ENCODE assay signal across 14 mouse cellular contexts in genomic region chr13:117765487-117765886, GRCm38 (mm10).
A peak's percentile ranks its signal among the peaks of the same experiment; 100 is the strongest.
DNase-seq lines count a peak whose midpoint lies in the region; ATAC-seq and TF ChIP-seq lines count a peak whose summit lies in the region.
"Had no signal": no experiment of that assay in that cellular context is flagged by ENCODE, and none has a peak within 500 bp of the region (broad histone marks: within the 10 kb centered on the region; RNA-seq: fewer than 3 reads in every experiment).

No protein-coding gene starts in this region.

- no peaks in the 10 kb centered on the region for H3K9me3 ChIP-seq in hindbrain, postnatal 0 days (ENCODE audit: low read length)
- H3K9me3 ChIP-seq: limb, embryonic 12.5 days; neural tube, embryonic 12.5 days had no signal

- H3K27me3 ChIP-seq in hindbrain, postnatal 0 days (ENCODE audit: insufficient read depth, low read length): no peaks in the 10 kb centered on the region
- H3K27me3 ChIP-seq: limb, embryonic 12.5 days; neural tube, embryonic 12.5 days had no signal

- intact Hi-C loops in left cerebral cortex, postnatal 36 days (cut with DNase I): no loop called here

- TF ChIP-seq CTCF in hindbrain, postnatal 0 days (IDR thresholded peaks at IDR 0.05; ENCODE audit: low read depth): no peak

- no peak overlapping the region for H3K4me3 ChIP-seq in hindbrain, postnatal 0 days (ENCODE audit: low read length)
- H3K4me3 ChIP-seq: erythroblast, embryonic 14.5 days; heart, adult 2 months; limb, embryonic 12.5 days; neural tube, embryonic 12.5 days had no signal

- no peak overlapping the region for H3K9ac ChIP-seq in hindbrain, postnatal 0 days (replicated peaks; ENCODE audit: low read length)
- H3K9ac ChIP-seq: limb, embryonic 12.5 days; neural tube, embryonic 12.5 days had no signal

- ATAC-seq in hindbrain, postnatal 0 days: peak; percentile 84
- ATAC-seq: activated CD4-positive, CD25-positive, alpha-beta regulatory T cell, adult 4 months had no signal

- H3K27ac ChIP-seq in hindbrain, postnatal 0 days: no peak overlapping the region
- H3K27ac ChIP-seq: heart, adult 2 months; limb, embryonic 12.5 days; neural tube, embryonic 12.5 days had no signal

- WGBS in hindbrain, postnatal 0 days: 47% methylated on average over 6 of the region's 6 CpGs

- H3K4me1 ChIP-seq in hindbrain, postnatal 0 days (ENCODE audit: insufficient read depth, low read length): no peaks in the 10 kb centered on the region
- H3K4me1 ChIP-seq: limb, embryonic 12.5 days; neural tube, embryonic 12.5 days had no signal

- DNase-seq in brain, embryonic 18.5 days (ENCODE audit: low read depth, low spot score): peak; percentile 77
- DNase-seq in cerebellum, adult 18-20 months: peak; percentile 47 to 67
- DNase-seq in hindbrain, postnatal 0 days (ENCODE audit: low spot score): peak; percentile 72
- DNase-seq in left cerebral cortex, postnatal 36 days (ENCODE audit: low spot score in 2 of 2): peak; percentile 30
- DNase-seq in kidney, postnatal 25 days: no peak
- DNase-seq in heart, adult 8-10 months (ENCODE audit: low spot score): no peak
- no peak for DNase-seq in ovary, postnatal 10 days (ENCODE audit: low spot score)
- DNase-seq: heart, adult 2 months; lung, postnatal 4 days; thymus, postnatal 25 days had no signal

- H3K4me2 ChIP-seq in hindbrain, postnatal 0 days (ENCODE audit: low read depth, low read length): no peak overlapping the region
- H3K4me2 ChIP-seq: limb, embryonic 12.5 days; neural tube, embryonic 12.5 days had no signal

- no peaks in the 10 kb centered on the region for H3K36me3 ChIP-seq in hindbrain, postnatal 0 days (ENCODE audit: insufficient read depth, low read length)
- H3K36me3 ChIP-seq: limb, embryonic 12.5 days; neural tube, embryonic 12.5 days had no signal

Comparison
In these comparisons a context has a peak if more than half of its experiments do, and no peak if none do; other contexts are left out.
1. DNase-seq: peak in brain, embryonic 18.5 days (single experiment), cerebellum, adult 18-20 months (2 of 2), hindbrain, postnatal 0 days (single experiment) and left cerebral cortex, postnatal 36 days (2 of 2); none in kidney, postnatal 25 days (0 of 2), heart, adult 8-10 months (single experiment) and ovary, postnatal 10 days (single experiment).